Mouse (Mus musculus) midbrain, embryonic 11.5 days (tissue): Measurements from ENCODE around the gene Tnfsf11. TPM values are rescaled to one million over a fixed set of nuclear protein-coding genes. Genes with fewer than 3 reads are reported as not detected.

ENCODE experiments used
- ATAC-seq: fragments of 200-750 bp; cut with Nextera tagmentation; 2 replicates; pipeline ENCODE4 v1.8.0; 2017; ENCODE audit warnings: moderate TSS enrichment, moderate library complexity; ENCODE audit not compliant: low FRiP score
- DNase-seq: peaks from one replicate; pipeline ENCODE4 v3.0.0; 2015; ENCODE audit warnings: low spot score; ENCODE audit errors: missing footprints
- H3K27ac ChIP-seq: fragments of 300-500 bp; sonication (generic); 2 replicates; pipeline ENCODE4 v1.5.1; 2014; ENCODE audit warnings: low read depth, low read length
- H3K27me3 ChIP-seq: fragments of 300-500 bp; sonication (generic); 2 replicates; pipeline ENCODE4 v1.6.1; 2014; ENCODE audit warnings: mild to moderate bottlenecking, low read length, moderate library complexity, mixed read lengths; ENCODE audit not compliant: control insufficient read depth, insufficient read depth
- H3K36me3 ChIP-seq: fragments of 300-500 bp; sonication (generic); 2 replicates; pipeline ENCODE4 v1.6.1; 2014; ENCODE audit warnings: mild to moderate bottlenecking, low read length, moderate library complexity, mixed read lengths; ENCODE audit not compliant: control insufficient read depth, insufficient read depth
- H3K4me1 ChIP-seq: fragments of 300-500 bp; sonication (generic); 2 replicates; pipeline ENCODE4 v1.6.1; 2014; ENCODE audit warnings: low read length; ENCODE audit not compliant: control insufficient read depth, insufficient read depth
- H3K4me2 ChIP-seq: fragments of 300-500 bp; sonication (generic); 2 replicates; pipeline ENCODE4 v1.6.1; 2014; ENCODE audit warnings: mild to moderate bottlenecking, moderate library complexity
- H3K4me3 ChIP-seq: fragments of 300-500 bp; sonication (generic); 2 replicates; pipeline ENCODE4 v1.5.1; 2014; ENCODE audit warnings: low read depth, low read length
- H3K9ac ChIP-seq: fragments of 300-500 bp; sonication (generic); 2 replicates; pipeline ENCODE4 v1.6.1; 2014; ENCODE audit warnings: low read length
- H3K9me3 ChIP-seq: fragments of 300-500 bp; sonication (generic); 2 replicates; pipeline ENCODE4 v1.6.1; 2016; ENCODE audit warnings: low read length; ENCODE audit not compliant: control insufficient read depth
- WGBS: fragments of 180-500 bp; shearing (Covaris S2); extraction: QIAGEN DNeasy Blood & Tissue Kit; methylation state at CpG from one replicate; pipeline ENCODE4 v1.1.7; 2014; 5-methylcytosine and 5-hydroxymethylcytosine counted together
- polyA plus RNA-seq: library from polyadenylated mRNA; unstranded; fragments of >200 nt; fragmentation: Nextera tagmentation; extraction: Ambion mirVana; gene quantifications from 2 replicates; pipeline ENCODE4 v1.2.1, GENCODE M21; 2014

The Tnfsf11 gene
- polyA plus RNA-seq, 1 experiment from 2014 or later = 0.10 TPM

DNA sequence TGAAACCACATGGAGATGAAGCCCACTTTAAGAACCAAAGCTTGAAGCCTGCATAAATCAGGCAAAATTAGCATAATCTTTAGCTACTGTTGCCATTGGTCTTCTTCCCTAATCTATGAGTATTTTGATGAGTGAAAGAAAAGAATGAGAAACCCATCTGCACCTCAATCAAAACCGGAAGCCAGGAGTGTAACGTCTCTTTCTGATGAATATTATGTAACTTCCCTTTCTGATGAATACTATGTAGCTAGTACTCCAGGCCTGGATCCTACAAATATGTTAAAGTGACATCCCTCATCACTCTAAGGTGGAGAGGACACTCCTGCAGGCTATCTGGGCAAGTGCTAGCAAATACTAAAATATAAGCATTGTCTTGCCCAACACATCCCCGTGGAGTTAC is 6.9 kb downstream of the Tnfsf11 start:
- no peaks in the 10 kb centered on the region for H3K9me3 ChIP-seq
- H3K27me3 ChIP-seq = no peaks in the 10 kb centered on the region
- no peaks in the 10 kb centered on the region for H3K36me3 ChIP-seq
- WGBS = 83% methylated on average over 3 of the region's 3 CpGs
- no peak overlapping the region for H3K4me2 ChIP-seq
- H3K27ac ChIP-seq = no peak overlapping the region
- H3K9ac ChIP-seq = no peak overlapping the region
- ATAC-seq (no peak), DNase-seq (no peak)
- H3K4me1 ChIP-seq = no peaks in the 10 kb centered on the region
- H3K4me3 ChIP-seq = no peak overlapping the region

DNA sequence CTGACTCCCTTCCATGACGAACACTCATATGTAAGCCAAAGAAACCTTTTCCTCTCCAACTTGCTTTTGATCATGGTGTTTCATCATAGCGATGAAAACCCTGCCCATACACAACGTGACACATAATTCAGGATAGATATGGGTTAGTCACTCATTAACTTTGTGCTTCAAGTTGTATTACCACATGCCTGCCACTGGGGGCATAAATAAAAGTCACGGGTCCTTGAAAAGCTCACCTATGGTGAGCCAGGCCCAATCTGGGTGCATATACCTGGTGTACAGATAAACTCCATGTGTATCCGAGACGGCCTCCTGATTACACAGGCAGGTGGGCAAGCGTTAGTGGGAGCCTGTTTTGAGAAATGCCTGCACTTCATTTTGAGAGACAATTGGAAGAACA is 15.2 kb downstream of the Tnfsf11 start:
- H3K4me2 ChIP-seq = no peak overlapping the region
- H3K36me3 ChIP-seq = no peaks in the 10 kb centered on the region
- peaks cover 3% of the 10 kb centered on the region; the same call in 1 of the 2 replicates for H3K9me3 ChIP-seq
- H3K9ac ChIP-seq = no peak overlapping the region
- H3K4me1 ChIP-seq = peaks cover 9% of the 10 kb centered on the region; the same call in 1 of the 2 replicates
- H3K27me3 ChIP-seq = peaks cover 4% of the 10 kb centered on the region; the same call in 1 of the 2 replicates
- no peak overlapping the region for H3K4me3 ChIP-seq
- DNase-seq (no peak), ATAC-seq (no peak)
- H3K27ac ChIP-seq = no peak overlapping the region
- WGBS = 92% methylated on average over 7 of the region's 7 CpGs

- Histone ChIP-seq H3K27me3 (peaks cover 4% of the 10 kb centered on the region; the same call in 1 of the 2 replicates), H3K9me3 (peaks cover 3% of the 10 kb centered on the region; the same call in 1 of the 2 replicates), H3K27ac (no peak overlapping the region), H3K4me3 (no peak overlapping the region), H3K4me2 (no peak overlapping the region), H3K9ac (no peak overlapping the region), H3K36me3 (no peaks in the 10 kb centered on the region), H3K4me1 (peaks cover 9% of the 10 kb centered on the region; the same call in 1 of the 2 replicates)
- DNase-seq (no peak), ATAC-seq (no peak)
- WGBS = 63% methylated on average over 9 of the region's 9 CpGs
Observed at GRCm38 (mm10) chr14:78289912-78290523, 17.8 kb downstream of the Tnfsf11 start.

- H3K4me2 ChIP-seq = no peak overlapping the region
- H3K9ac ChIP-seq = no peak overlapping the region
- ATAC-seq (peak; percentile 85), DNase-seq (peak; percentile 88)
- no peak overlapping the region for H3K27ac ChIP-seq
- H3K27me3 ChIP-seq = peaks cover 4% of the 10 kb centered on the region; the same call in 1 of the 2 replicates
- peaks cover under 1% of the 10 kb centered on the region; the same call in 1 of the 2 replicates for H3K9me3 ChIP-seq
- H3K36me3 ChIP-seq = no peaks in the 10 kb centered on the region
- H3K4me1 ChIP-seq = peaks cover 9% of the 10 kb centered on the region; the same call in 1 of the 2 replicates
- no peak overlapping the region for H3K4me3 ChIP-seq
- 10% methylated on average over 5 of the region's 5 CpGs for WGBS
Observed at GRCm38 (mm10) chr14:78288903-78289302, 18.9 kb downstream of the Tnfsf11 start.

DNA sequence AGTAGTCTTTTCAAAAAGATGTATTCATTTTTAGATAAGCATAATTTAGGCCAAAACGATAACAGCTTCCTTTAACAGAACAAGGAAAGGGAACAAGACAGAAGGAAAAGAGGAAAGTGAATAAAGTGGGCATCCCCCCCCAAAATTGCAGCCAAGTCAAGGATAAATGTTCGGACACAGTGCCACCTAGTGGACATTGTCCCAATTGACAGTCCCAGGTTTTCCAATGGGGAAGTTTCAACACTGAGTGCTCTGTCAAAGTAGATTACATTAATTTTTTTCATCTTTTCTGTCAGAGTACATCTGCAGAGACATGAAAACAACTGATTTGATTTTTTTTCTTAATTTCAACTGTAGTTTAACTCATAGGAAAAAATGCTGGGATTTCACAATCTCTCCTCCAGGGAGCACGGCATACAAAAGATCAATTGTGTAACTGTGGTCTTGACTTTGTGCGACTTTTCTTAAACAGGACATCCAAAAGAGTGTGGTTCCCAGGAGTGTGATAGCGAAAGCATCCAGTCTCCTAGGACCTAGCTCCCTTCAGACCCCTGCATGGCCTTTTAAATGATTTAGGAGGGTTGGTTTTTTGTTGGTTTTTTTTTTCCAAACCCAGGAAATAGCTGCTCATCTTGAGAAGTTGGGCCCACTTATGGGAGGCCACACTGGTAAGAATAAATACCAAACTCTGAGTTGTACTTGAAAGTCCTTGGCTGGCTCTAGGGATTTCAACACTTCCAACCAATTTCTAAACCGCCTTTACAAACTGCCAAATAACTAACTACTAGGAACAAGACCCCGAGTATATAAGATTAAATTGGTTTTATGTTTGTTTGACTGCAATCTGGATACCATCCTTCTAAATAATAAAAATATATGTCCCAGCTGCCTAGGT is 19.7 kb downstream of the Tnfsf11 start:
- H3K36me3 ChIP-seq = no peaks in the 10 kb centered on the region
- ATAC-seq (no peak), DNase-seq (peak; percentile 95)
- peaks cover 4% of the 10 kb centered on the region; the same call in 1 of the 2 replicates for H3K27me3 ChIP-seq
- no peak overlapping the region for H3K27ac ChIP-seq
- H3K9ac ChIP-seq = no peak overlapping the region
- no peak overlapping the region for H3K4me3 ChIP-seq
- peaks cover 9% of the 10 kb centered on the region; the same call in 1 of the 2 replicates for H3K4me1 ChIP-seq
- H3K4me2 ChIP-seq = no peak overlapping the region
- WGBS = 35% methylated on average over 7 of the region's 7 CpGs
- H3K9me3 ChIP-seq = no peaks in the 10 kb centered on the region

DNA sequence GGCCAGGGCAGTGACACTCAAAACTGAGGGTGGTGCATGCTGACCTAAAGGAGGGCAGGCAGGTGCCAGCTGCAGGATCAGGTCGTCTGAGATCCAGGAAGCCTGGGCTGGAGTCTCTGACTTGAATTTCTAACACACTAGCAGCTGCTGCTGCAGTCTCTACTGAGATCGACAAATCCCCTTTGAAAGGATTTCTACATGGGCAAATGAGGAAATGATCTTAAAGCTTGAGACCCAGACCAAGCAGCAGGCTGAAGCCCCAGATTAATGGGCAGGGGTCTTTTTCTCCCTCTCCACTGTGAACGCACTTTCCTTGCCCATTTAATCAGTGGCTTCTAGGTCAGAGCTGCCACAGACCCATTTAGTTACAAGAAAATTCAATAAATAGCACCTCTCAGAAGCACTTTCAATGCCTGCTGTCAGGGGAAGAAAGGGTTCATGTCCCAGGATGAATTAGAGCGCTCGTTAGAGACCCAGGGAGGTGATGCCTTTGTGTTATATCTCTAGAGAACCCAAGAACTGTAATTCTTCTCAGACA is 21.8 kb downstream of the Tnfsf11 start:
- Histone ChIP-seq H3K27me3 (no peaks in the 10 kb centered on the region; the same call in 1 of the 2 replicates), H3K4me3 (no peak overlapping the region), H3K36me3 (no peaks in the 10 kb centered on the region), H3K9ac (no peak overlapping the region), H3K27ac (0 out of 2 replicates have a peak overlapping the region, but pooled peaks have one; percentile 26), H3K9me3 (no peaks in the 10 kb centered on the region), H3K4me2 (no peak overlapping the region), H3K4me1 (peaks cover 9% of the 10 kb centered on the region; the same call in 1 of the 2 replicates)
- ATAC-seq (0 out of 2 replicates have a peak, but pooled peaks have one; percentile 31), DNase-seq (peak; percentile 89)
- 28% methylated on average over 5 of the region's 5 CpGs for WGBS

DNA sequence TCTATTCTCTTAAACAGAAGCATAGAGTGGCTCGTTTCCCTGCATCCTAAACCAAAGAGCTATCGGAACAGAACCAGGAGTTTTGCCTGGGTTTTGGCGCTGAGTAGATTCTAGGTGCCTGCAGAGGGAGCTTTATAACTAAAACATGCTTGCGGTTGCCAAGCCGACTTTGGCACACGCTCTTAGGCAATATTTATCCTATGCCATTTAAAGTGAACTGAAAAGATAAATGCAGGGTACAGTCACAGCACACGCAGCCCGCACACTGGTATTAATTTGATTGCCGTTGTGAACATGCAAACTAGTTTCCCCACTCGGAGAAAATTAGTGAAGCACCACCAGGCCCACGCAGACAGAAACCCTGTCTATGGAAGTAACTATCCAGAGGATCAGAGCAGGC is 25.4 kb downstream of the Tnfsf11 start:
- ATAC-seq (no peak), DNase-seq (no peak)
- no peaks in the 10 kb centered on the region; the same call in 1 of the 2 replicates for H3K27me3 ChIP-seq
- no peaks in the 10 kb centered on the region for H3K36me3 ChIP-seq
- H3K4me2 ChIP-seq = no peak overlapping the region
- no peaks in the 10 kb centered on the region for H3K9me3 ChIP-seq
- WGBS = 82% methylated on average over 11 of the region's 11 CpGs
- no peak overlapping the region for H3K4me3 ChIP-seq
- no peaks in the 10 kb centered on the region for H3K4me1 ChIP-seq
- H3K9ac ChIP-seq = no peak overlapping the region
- H3K27ac ChIP-seq = no peak overlapping the region

- H3K9me3 ChIP-seq = no peaks in the 10 kb centered on the region
- no peak overlapping the region for H3K4me2 ChIP-seq
- WGBS = 90% methylated on average over 18 of the region's 18 CpGs
- H3K4me3 ChIP-seq = no peak overlapping the region
- no peak overlapping the region for H3K9ac ChIP-seq
- no peaks in the 10 kb centered on the region for H3K36me3 ChIP-seq
- DNase-seq = no peak
- ATAC-seq = no peak
- H3K4me1 ChIP-seq = no peaks in the 10 kb centered on the region
- H3K27me3 ChIP-seq = no peaks in the 10 kb centered on the region
- H3K27ac ChIP-seq = no peak overlapping the region
Observed at GRCm38 (mm10) chr14:78276395-78276930, 31.4 kb downstream of the Tnfsf11 start.
